Mouse (Mus musculus) E14TG2a.4 (cell line): ENCODE results near the gene Thra.

ENCODE experiments used
- CTCF ChIP-seq: conservative IDR thresholded peaks from 2 replicates; pipeline ENCODE4 v1.5.1; 2014; ENCODE audit warnings: low read length
- NANOG ChIP-seq: IDR thresholded peaks from 2 replicates; pipeline ENCODE4 v1.6.1; 2014; ENCODE audit warnings: borderline replicate concordance, low read length, mixed read lengths

DNA sequence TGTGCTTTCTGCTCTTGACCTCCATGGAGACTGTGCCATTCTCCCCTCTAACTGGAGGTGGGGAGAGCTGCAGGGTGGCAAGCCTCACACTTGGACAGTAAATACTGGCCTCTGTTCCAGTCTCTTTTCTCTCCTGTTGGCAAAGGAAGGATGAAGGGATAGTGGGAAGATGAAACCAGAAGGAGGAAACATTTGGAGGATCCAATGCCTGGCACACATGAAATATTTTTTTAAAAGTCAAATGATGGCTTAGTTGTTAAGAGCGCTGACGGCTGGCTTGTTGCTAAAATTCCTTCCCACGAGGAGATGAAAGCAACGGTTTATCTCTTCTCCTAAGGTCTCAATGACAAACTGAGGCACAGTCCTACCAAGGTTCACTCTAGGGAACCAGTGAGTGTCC, 5.3 kb upstream of the Thra start:
- TF ChIP-seq CTCF (no peak), NANOG (no peak)
